Mouse (Mus musculus) testis, adult 2 months (tissue): ENCODE results near the gene Tmcc2.

Experiments
- CTCF ChIP-seq: fragments of 200-500 bp; IDR thresholded peaks from 2 replicates; pipeline ENCODE4 v1.5.1; 2012; ENCODE audit warnings: low read depth, mild to moderate bottlenecking, inconsistent platforms, low read length, moderate library complexity; ENCODE audit not compliant: control insufficient read depth, insufficient read depth, insufficient replicate concordance
- POLR2A ChIP-seq: fragments of 200-500 bp; IDR thresholded peaks from 2 replicates; pipeline ENCODE4 v1.6.1; 2012; ENCODE audit warnings: low read depth, mild to moderate bottlenecking, inconsistent platforms, low read length, moderate library complexity; ENCODE audit not compliant: control insufficient read depth

- TF ChIP-seq POLR2A (no peak), CTCF (no peak)
Measured at GRCm38 (mm10) chr1:132374873-132375244, 16.2 kb downstream of the Tmcc2 start.
